Mouse (Mus musculus) bone marrow macrophage, adult 2 months (primary cell): Measurements from ENCODE around the gene Tshz2. TPM values are rescaled to one million over a fixed set of nuclear protein-coding genes. Genes with fewer than 3 reads are reported as not detected.

Experiments used
- H3K27ac ChIP-seq: 2 replicates; pipeline ENCODE4 v1.5.1; 2012; ENCODE audit warnings: low read depth, low read length; ENCODE audit not compliant: insufficient read depth
- H3K4me1 ChIP-seq: 2 replicates; pipeline ENCODE4 v1.6.1; 2012; ENCODE audit warnings: low read length; ENCODE audit not compliant: control insufficient read depth, insufficient read depth
- H3K4me3 ChIP-seq: 2 replicates; pipeline ENCODE4 v1.5.1; 2012; ENCODE audit warnings: mild to moderate bottlenecking, low read length, moderate library complexity; ENCODE audit not compliant: insufficient read depth
- CTCF ChIP-seq: IDR thresholded peaks from 2 replicates; pipeline ENCODE4 v1.5.1; 2012; ENCODE audit warnings: low read depth, mild to moderate bottlenecking, low read length, moderate library complexity
- POLR2A ChIP-seq: IDR thresholded peaks from 2 replicates; pipeline ENCODE4 v1.6.1; 2012; ENCODE audit warnings: mild to moderate bottlenecking, low read depth, low read length, borderline replicate concordance
- polyA plus RNA-seq: library from polyadenylated mRNA; stranded (reverse); fragments of >200 nt; gene quantifications from 2 replicates; pipeline ENCODE4 v1.2.4, GENCODE M21; 2012; ENCODE audit not compliant: missing spikeins, insufficient read depth, insufficient read length

The Tshz2 gene
- polyA plus RNA-seq, 1 experiment, result not detected

GRCm38 (mm10) chr2:169597971-169598370, 34.8 kb upstream of the Tshz2 start:
- TF ChIP-seq CTCF (no peak), POLR2A (no peak)
- no peak overlapping the region for H3K27ac ChIP-seq
- no peaks in the 10 kb centered on the region for H3K4me1 ChIP-seq
- H3K4me3 ChIP-seq, result no peak overlapping the region

GRCm38 (mm10) chr2:169599591-169599990, 33.2 kb upstream of the Tshz2 start:
- Histone ChIP-seq H3K4me3 (no peak overlapping the region), H3K4me1 (no peaks in the 10 kb centered on the region), H3K27ac (no peak overlapping the region)
- TF ChIP-seq POLR2A, result no peak
- no peak for TF ChIP-seq CTCF

DNA sequence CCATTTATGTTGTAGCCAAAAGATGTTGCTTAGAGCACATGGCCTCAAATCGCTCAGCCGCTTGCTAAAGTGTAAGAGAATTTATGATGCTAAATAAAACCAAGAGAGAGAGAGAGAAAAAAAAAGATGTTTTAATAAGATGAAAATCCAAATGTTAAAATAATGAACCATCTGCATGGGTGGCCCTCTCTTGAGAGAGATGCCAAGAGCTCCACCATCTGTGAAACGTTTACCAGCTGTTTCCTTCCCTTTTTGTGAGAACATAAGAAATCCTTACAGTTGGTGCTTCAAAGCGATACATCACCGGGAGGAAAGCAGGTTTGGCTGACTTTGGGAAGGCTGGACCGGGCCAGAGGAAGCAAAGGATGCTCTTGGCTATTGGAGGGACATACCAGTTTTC, 32.6 kb upstream of the Tshz2 start:
- no peak for TF ChIP-seq CTCF
- TF ChIP-seq POLR2A, result no peak
- H3K4me3 ChIP-seq, result no peak overlapping the region
- H3K27ac ChIP-seq, result no peak overlapping the region
- H3K4me1 ChIP-seq, result no peaks in the 10 kb centered on the region

DNA sequence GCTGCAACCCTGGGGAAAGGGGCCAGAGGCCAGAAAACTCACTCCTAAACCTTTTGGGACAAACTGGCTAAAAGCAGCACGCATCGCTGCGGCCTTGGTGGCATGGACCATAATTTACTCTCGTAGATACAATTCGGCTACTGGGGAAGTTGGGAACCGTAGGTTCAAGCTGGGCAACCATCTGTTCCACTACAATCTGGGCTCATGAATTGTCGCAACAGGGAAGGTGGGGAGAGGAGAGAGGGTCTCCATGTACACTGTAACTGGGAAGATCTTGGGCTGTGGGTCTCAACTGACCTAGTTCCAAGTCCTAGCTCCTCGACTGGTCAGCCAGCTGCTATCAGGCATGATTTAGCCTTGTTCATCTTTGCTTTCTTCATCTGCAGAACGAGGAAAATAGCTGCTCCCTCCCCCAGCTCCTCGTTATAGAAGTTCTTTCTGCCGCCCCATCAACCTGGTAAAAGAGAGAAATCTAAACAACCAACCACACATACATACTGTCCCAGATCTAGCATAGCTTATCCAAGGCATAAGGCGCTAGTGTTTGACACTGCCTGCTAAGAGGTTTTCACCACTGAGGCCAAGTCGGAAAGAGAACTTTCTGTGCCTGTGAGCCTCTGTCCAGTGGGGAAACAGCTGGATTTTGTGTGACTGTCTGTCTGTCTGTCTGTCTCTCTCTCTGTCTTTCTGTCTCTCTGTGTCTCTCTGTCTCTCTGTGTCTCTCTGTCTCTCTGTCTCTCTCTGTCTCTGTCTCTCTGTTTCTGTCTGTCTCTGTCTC, 25.7 kb upstream of the Tshz2 start:
- Histone ChIP-seq H3K4me3 (no peak overlapping the region), H3K27ac (no peak overlapping the region), H3K4me1 (no peaks in the 10 kb centered on the region)
- no peak for TF ChIP-seq POLR2A
- TF ChIP-seq CTCF, result no peak

GRCm38 (mm10) chr2:169607787-169608186, 25.0 kb upstream of the Tshz2 start:
- no peak for TF ChIP-seq POLR2A
- TF ChIP-seq CTCF, result no peak
- H3K4me3 ChIP-seq, result no peak overlapping the region
- H3K27ac ChIP-seq, result no peak overlapping the region
- H3K4me1 ChIP-seq, result no peaks in the 10 kb centered on the region

DNA sequence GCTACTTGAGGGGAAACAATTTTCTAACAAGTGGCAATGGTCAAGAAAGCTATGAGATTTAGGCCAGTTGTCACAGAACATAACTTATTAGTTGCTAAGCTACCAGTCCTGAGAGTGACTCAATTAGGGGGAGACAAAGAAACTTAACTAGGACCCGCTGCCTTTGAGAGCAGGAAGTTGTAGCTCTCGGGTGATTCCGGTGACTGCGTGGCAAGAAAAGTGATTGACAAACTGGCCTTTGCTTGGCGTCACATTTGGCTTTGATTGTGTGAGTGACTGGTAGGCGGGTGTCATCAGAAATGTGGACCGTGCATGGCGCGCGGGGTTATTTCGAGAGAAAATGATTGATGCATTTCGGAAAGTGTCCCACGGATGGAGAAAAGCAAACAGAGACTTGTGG, 22.9 kb upstream of the Tshz2 start:
- H3K27ac ChIP-seq, result no peak overlapping the region
- no peak for TF ChIP-seq CTCF
- TF ChIP-seq POLR2A, result no peak
- no peak overlapping the region for H3K4me3 ChIP-seq

GRCm38 (mm10) chr2:169610882-169611281, 21.9 kb upstream of the Tshz2 start:
- Histone ChIP-seq H3K27ac (no peak overlapping the region), H3K4me3 (no peak overlapping the region), H3K4me1 (no peaks in the 10 kb centered on the region)
- TF ChIP-seq POLR2A (no peak), CTCF (no peak)

More for the DNA sequence above, 22.9 kb upstream of the Tshz2 start:
- no peaks in the 10 kb centered on the region for H3K4me1 ChIP-seq

DNA sequence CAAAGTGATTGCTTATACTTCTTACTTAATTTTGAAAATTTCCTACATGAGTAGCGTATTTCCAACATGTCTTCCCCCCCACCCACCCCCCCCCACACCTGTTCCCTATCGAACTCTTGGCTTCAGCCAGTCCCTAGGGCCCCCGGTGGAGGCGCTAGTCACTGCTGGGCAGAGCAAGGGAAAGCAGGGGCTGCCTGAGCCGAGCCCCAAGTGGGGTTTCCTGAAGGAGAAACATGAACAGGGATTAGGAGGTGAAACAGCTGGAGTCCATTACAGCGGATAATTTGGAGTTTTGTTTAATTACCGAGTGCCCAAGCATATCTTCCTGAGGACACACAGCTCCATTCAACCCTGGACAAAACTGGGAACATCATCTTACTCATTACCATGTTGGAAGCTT, 21.3 kb upstream of the Tshz2 start:
- H3K27ac ChIP-seq, result no peak overlapping the region
- H3K4me1 ChIP-seq, result no peaks in the 10 kb centered on the region
- H3K4me3 ChIP-seq, result no peak overlapping the region
- TF ChIP-seq POLR2A (no peak), CTCF (no peak)

DNA sequence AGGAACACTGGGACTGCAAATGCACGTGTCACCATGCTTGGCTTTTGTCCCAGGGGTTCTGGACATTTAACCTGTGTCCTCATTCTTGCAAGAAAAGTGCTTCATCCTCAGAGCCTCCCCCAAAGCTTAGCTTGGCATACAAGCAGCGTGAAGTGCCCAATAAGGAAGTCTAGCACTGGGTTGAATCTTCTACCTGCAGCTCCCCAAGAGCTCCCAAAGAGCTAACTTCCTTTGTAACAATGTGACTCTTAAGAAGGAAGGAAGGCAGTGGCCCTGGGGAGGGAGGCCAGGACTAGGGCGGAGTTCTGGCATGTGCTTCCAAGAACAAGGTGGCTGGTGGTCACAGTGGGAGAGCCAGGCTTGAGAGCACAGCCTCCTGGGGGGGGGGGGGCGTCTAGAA, 18.1 kb upstream of the Tshz2 start:
- Histone ChIP-seq H3K4me3 (no peak overlapping the region), H3K27ac (no peak overlapping the region), H3K4me1 (no peaks in the 10 kb centered on the region)
- TF ChIP-seq CTCF (no peak), POLR2A (no peak)

- no peak for TF ChIP-seq POLR2A
- no peak for TF ChIP-seq CTCF
- no peak overlapping the region for H3K4me3 ChIP-seq
- H3K27ac ChIP-seq, result no peak overlapping the region
- no peaks in the 10 kb centered on the region for H3K4me1 ChIP-seq
Measured at GRCm38 (mm10) chr2:169615998-169616397, 16.8 kb upstream of the Tshz2 start.
